Mouse (Mus musculus) liver, embryonic 16.5 days (tissue): ENCODE results near the gene Camkk2. TPM values are rescaled to one million over a fixed set of nuclear protein-coding genes. Genes with fewer than 3 reads are reported as not detected.
A peak's percentile ranks its signal among the peaks of the same experiment; 100 is the strongest.

ENCODE experiments used
- ATAC-seq: fragments of 200-750 bp; cut with Nextera tagmentation; 2 replicates; pipeline ENCODE4 v1.8.0; 2017; ENCODE audit warnings: low read depth, mild to moderate bottlenecking, moderate number of reproducible peaks, moderate library complexity
- H3K27ac ChIP-seq: fragments of 300-500 bp; sonication (generic); 2 replicates; pipeline ENCODE4 v1.5.1; 2014; ENCODE audit warnings: mild to moderate bottlenecking, low read length
- H3K27me3 ChIP-seq: fragments of 300-500 bp; sonication (generic); 2 replicates; pipeline ENCODE4 v1.6.1; 2014; ENCODE audit warnings: low read depth, low read length, mixed read lengths; ENCODE audit not compliant: control insufficient read depth, insufficient read depth
- H3K36me3 ChIP-seq: fragments of 300-500 bp; sonication (generic); 2 replicates; pipeline ENCODE4 v1.6.1; 2014; ENCODE audit warnings: mild to moderate bottlenecking; ENCODE audit not compliant: control insufficient read depth, insufficient read depth
- H3K4me1 ChIP-seq: fragments of 300-500 bp; sonication (generic); 2 replicates; pipeline ENCODE4 v1.6.1; 2014; ENCODE audit warnings: low read depth, low read length, mixed read lengths; ENCODE audit not compliant: control insufficient read depth
- H3K4me2 ChIP-seq: fragments of 300-500 bp; sonication (generic); 2 replicates; pipeline ENCODE4 v1.6.1; 2014; ENCODE audit warnings: low read depth, low read length, mixed read lengths
- H3K4me3 ChIP-seq: fragments of 300-500 bp; sonication (generic); 2 replicates; pipeline ENCODE4 v1.5.1; 2014; ENCODE audit warnings: low read depth, mild to moderate bottlenecking, low read length
- H3K9ac ChIP-seq: fragments of 300-500 bp; sonication (generic); 2 replicates; pipeline ENCODE4 v1.6.1; 2014; ENCODE audit warnings: low read depth, low read length
- H3K9me3 ChIP-seq: fragments of 300-500 bp; sonication (generic); replicated peaks from 2 replicates; pipeline ENCODE4 v1.6.1; 2016; ENCODE audit warnings: low read length; ENCODE audit not compliant: control insufficient read depth
- WGBS: fragments of 180-500 bp; shearing (Covaris S2); extraction: QIAGEN DNeasy Blood & Tissue Kit; methylation state at CpG from one replicate; pipeline ENCODE4 v1.1.7; 2014; ENCODE audit not compliant: insufficient replicate concordance; 5-methylcytosine and 5-hydroxymethylcytosine counted together
- polyA plus RNA-seq: library from polyadenylated mRNA; unstranded; fragments of >200 nt; fragmentation: Nextera tagmentation; extraction: Ambion mirVana; gene quantifications from 2 replicates; pipeline ENCODE4 v1.2.1, GENCODE M21; 2015

The Camkk2 gene
- polyA plus RNA-seq, 1 experiment from 2014 or later: 8.4 TPM

- Histone ChIP-seq H3K9me3 (no peaks in the 10 kb centered on the region), H3K4me1 (peaks cover 48% of the 10 kb centered on the region), H3K4me2 (no peak overlapping the region), H3K36me3 (no peaks in the 10 kb centered on the region), H3K9ac (no peak overlapping the region), H3K27me3 (no peaks in the 10 kb centered on the region), H3K4me3 (no peak overlapping the region), H3K27ac (0 out of 2 replicates have a peak overlapping the region, but pooled peaks have one; percentile 18)
- ATAC-seq: no peak
- WGBS: 66% methylated on average over 6 of the region's 6 CpGs
Observed at GRCm38 (mm10) chr5:122702156-122702555, 77.1 kb downstream of the Camkk2 start.

GRCm38 (mm10) chr5:122700837-122701212 lies 78.4 kb downstream of the Camkk2 start:
- H3K9ac ChIP-seq: no peak overlapping the region
- peak overlapping the region; percentile 53 for H3K4me2 ChIP-seq

GRCm38 (mm10) chr5:122700109-122700836 lies 78.9 kb downstream of the Camkk2 start:
- Histone ChIP-seq H3K36me3 (no peaks in the 10 kb centered on the region), H3K9me3 (no peaks in the 10 kb centered on the region), H3K4me2 (peak overlapping the region; percentile 53), H3K27ac (peak overlapping the region; percentile 68), H3K4me1 (peaks cover 44% of the 10 kb centered on the region), H3K9ac (no peak overlapping the region), H3K27me3 (no peaks in the 10 kb centered on the region), H3K4me3 (0 out of 2 replicates have a peak overlapping the region, but pooled peaks have one; percentile 10)
- peak; percentile 69 for ATAC-seq
- WGBS: 28% methylated on average over 12 of the region's 12 CpGs

More at GRCm38 (mm10) chr5:122700837-122701212, 78.4 kb downstream of the Camkk2 start:
- WGBS: 12% methylated on average over 5 of the region's 5 CpGs
- peaks cover 44% of the 10 kb centered on the region for H3K4me1 ChIP-seq
- no peaks in the 10 kb centered on the region for H3K36me3 ChIP-seq
- H3K9me3 ChIP-seq: no peaks in the 10 kb centered on the region
- no peaks in the 10 kb centered on the region for H3K27me3 ChIP-seq
- H3K4me3 ChIP-seq: 0 out of 2 replicates have a peak overlapping the region, but pooled peaks have one; percentile 10
- ATAC-seq: peak; percentile 65
- peak overlapping the region; percentile 68 for H3K27ac ChIP-seq

GRCm38 (mm10) chr5:122698701-122699060 lies 80.5 kb downstream of the Camkk2 start:
- peaks cover 40% of the 10 kb centered on the region for H3K4me1 ChIP-seq
- ATAC-seq: no peak
- H3K27me3 ChIP-seq: no peaks in the 10 kb centered on the region
- peak overlapping the region; percentile 1; the same call in 1 of the 2 replicates for H3K27ac ChIP-seq
- WGBS: 43% methylated on average over 9 of the region's 9 CpGs
- no peak overlapping the region for H3K9ac ChIP-seq
- H3K4me2 ChIP-seq: peak overlapping the region; percentile 41
- H3K36me3 ChIP-seq: no peaks in the 10 kb centered on the region
- no peaks in the 10 kb centered on the region for H3K9me3 ChIP-seq
- H3K4me3 ChIP-seq: no peak overlapping the region

- H3K27ac ChIP-seq: peak overlapping the region; percentile 8; the same call in 1 of the 2 replicates
- peaks cover 40% of the 10 kb centered on the region for H3K4me1 ChIP-seq
- no peaks in the 10 kb centered on the region for H3K27me3 ChIP-seq
- ATAC-seq: peak; percentile 28; the same call in 1 of the 2 replicates
- WGBS: 25% methylated on average over 10 of the region's 10 CpGs
- no peak overlapping the region for H3K4me3 ChIP-seq
- H3K36me3 ChIP-seq: no peaks in the 10 kb centered on the region
- H3K4me2 ChIP-seq: peak overlapping the region; percentile 41
- H3K9me3 ChIP-seq: no peaks in the 10 kb centered on the region
- H3K9ac ChIP-seq: no peak overlapping the region
Observed at GRCm38 (mm10) chr5:122698041-122698700, 81.0 kb downstream of the Camkk2 start.

- no peaks in the 10 kb centered on the region for H3K9me3 ChIP-seq
- no peaks in the 10 kb centered on the region for H3K36me3 ChIP-seq
- WGBS: 74% methylated on average over 8 of the region's 8 CpGs
- H3K9ac ChIP-seq: no peak overlapping the region
- no peaks in the 10 kb centered on the region for H3K27me3 ChIP-seq
- peaks cover 31% of the 10 kb centered on the region for H3K4me1 ChIP-seq
- H3K27ac ChIP-seq: no peak overlapping the region
- H3K4me3 ChIP-seq: no peak overlapping the region
- no peak overlapping the region for H3K4me2 ChIP-seq
- ATAC-seq: no peak
Observed at GRCm38 (mm10) chr5:122695516-122695915, 83.7 kb downstream of the Camkk2 start.

- no peak overlapping the region for H3K4me2 ChIP-seq
- H3K4me3 ChIP-seq: no peak overlapping the region
- H3K27me3 ChIP-seq: no peaks in the 10 kb centered on the region
- no peak overlapping the region for H3K9ac ChIP-seq
- H3K36me3 ChIP-seq: no peaks in the 10 kb centered on the region
- WGBS: 59% methylated on average over 13 of the region's 13 CpGs
- H3K4me1 ChIP-seq: peaks cover 12% of the 10 kb centered on the region
- no peaks in the 10 kb centered on the region for H3K9me3 ChIP-seq
- no peak overlapping the region for H3K27ac ChIP-seq
- ATAC-seq: no peak
Observed at GRCm38 (mm10) chr5:122693431-122694207, 85.6 kb downstream of the Camkk2 start.

- 56% methylated on average over 6 of the region's 6 CpGs for WGBS
- H3K4me2 ChIP-seq: no peak overlapping the region
- H3K4me1 ChIP-seq: no peaks in the 10 kb centered on the region
- no peaks in the 10 kb centered on the region for H3K27me3 ChIP-seq
- no peak overlapping the region for H3K9ac ChIP-seq
- no peak overlapping the region for H3K4me3 ChIP-seq
- H3K27ac ChIP-seq: no peak overlapping the region
- no peaks in the 10 kb centered on the region for H3K36me3 ChIP-seq
- ATAC-seq: peak; percentile 73
- H3K9me3 ChIP-seq: no peaks in the 10 kb centered on the region
Observed at GRCm38 (mm10) chr5:122690486-122690885, 88.7 kb downstream of the Camkk2 start.
